Mouse (Mus musculus): ENCODE measurements at regions not wholly inside any gene's neighbourhood (a gene's known extent, or its start where the extent isn't known, plus 50 kb on each side); places are given as distances from the start of the nearest gene placed in this dataset.

- no peak for DNase-seq (ENCODE audit: low spot score in 2 of 2)
Measured at GRCm38 (mm10) chr9:71420064-71420463, 65.7 kb downstream of the Polr2m start.

- DNase-seq (ENCODE audit: low spot score in 2 of 2), result no peak
Measured at GRCm38 (mm10) chr9:71418531-71418930, 67.2 kb downstream of the Polr2m start.

GRCm38 (mm10) chr9:71417248-71417647, 68.5 kb downstream of the Polr2m start:
- peak; percentile 21 to 53 for DNase-seq (ENCODE audit: low spot score in 2 of 2)

GRCm38 (mm10) chr9:71411171-71411570, 74.6 kb downstream of the Polr2m start:
- no peak for DNase-seq (ENCODE audit: low spot score in 2 of 2)

GRCm38 (mm10) chr9:71409925-71410324, 75.8 kb downstream of the Polr2m start:
- DNase-seq (ENCODE audit: low spot score in 2 of 2), result no peak

GRCm38 (mm10) chr9:71408946-71409345, 76.8 kb downstream of the Polr2m start:
- DNase-seq (ENCODE audit: low spot score in 2 of 2), result no peak

GRCm38 (mm10) chr9:71404396-71405135, 81.2 kb downstream of the Polr2m start:
- DNase-seq (ENCODE audit: low spot score in 2 of 2), result no peak

- DNase-seq (ENCODE audit: low spot score in 2 of 2), result no peak
Measured at GRCm38 (mm10) chr9:71401667-71402066, 84.1 kb downstream of the Polr2m start.

- DNase-seq (ENCODE audit: low spot score in 2 of 2), result no peak
Measured at GRCm38 (mm10) chr9:71399346-71399745, 86.4 kb downstream of the Polr2m start.

GRCm38 (mm10) chr9:71396784-71397183, 89.0 kb downstream of the Polr2m start:
- DNase-seq (ENCODE audit: low spot score in 2 of 2), result no peak

- no peak for DNase-seq (ENCODE audit: low spot score in 2 of 2)
Measured at GRCm38 (mm10) chr9:71390221-71390620, 95.5 kb downstream of the Polr2m start.

GRCm38 (mm10) chr9:71387426-71387825, 98.3 kb downstream of the Polr2m start:
- no peak for DNase-seq (ENCODE audit: low spot score in 2 of 2)

GRCm38 (mm10) chr9:71383901-71384300, 101.8 kb downstream of the Polr2m start:
- no peak for DNase-seq (ENCODE audit: low spot score in 2 of 2)

- DNase-seq (ENCODE audit: low spot score in 2 of 2), result no peak
Measured at GRCm38 (mm10) chr9:71379731-71380250, 105.9 kb downstream of the Polr2m start.

GRCm38 (mm10) chr9:71369760-71370159, 116.0 kb downstream of the Polr2m start:
- DNase-seq (ENCODE audit: low spot score in 2 of 2), result no peak

GRCm38 (mm10) chr9:71369202-71369601, 116.5 kb downstream of the Polr2m start:
- DNase-seq (ENCODE audit: low spot score in 2 of 2), result no peak

- no peak for DNase-seq (ENCODE audit: low spot score in 2 of 2)
Measured at GRCm38 (mm10) chr9:71366573-71366972, 119.2 kb downstream of the Polr2m start.

- DNase-seq (ENCODE audit: low spot score in 2 of 2), result no peak
Measured at GRCm38 (mm10) chr9:71365177-71365738, 120.5 kb downstream of the Polr2m start.

- peak; percentile 16 to 39 for DNase-seq (ENCODE audit: low spot score in 2 of 2)
Measured at GRCm38 (mm10) chr9:71364047-71364665, 121.6 kb downstream of the Polr2m start.

GRCm38 (mm10) chr9:71362401-71362800, 123.3 kb downstream of the Polr2m start:
- no peak for DNase-seq (ENCODE audit: low spot score in 2 of 2)

- DNase-seq (ENCODE audit: low spot score in 2 of 2), result no peak
Measured at GRCm38 (mm10) chr9:71361961-71362360, 123.8 kb downstream of the Polr2m start.

GRCm38 (mm10) chr9:71361311-71361710, 124.4 kb downstream of the Polr2m start:
- no peak for DNase-seq (ENCODE audit: low spot score in 2 of 2)
